Mouse (Mus musculus) midbrain, embryonic 15.5 days (tissue): ENCODE measurements at regions not wholly inside any gene's neighbourhood (a gene's known extent, or its start where the extent isn't known, plus 50 kb on each side); places are given as distances from the start of the nearest gene placed in this dataset.

Experiments
- ATAC-seq: fragments of 200-750 bp; cut with Nextera tagmentation; replicated peaks from 2 replicates; pipeline ENCODE4 v1.8.0; 2017; ENCODE audit warnings: moderate TSS enrichment
- H3K27ac ChIP-seq: fragments of 300-500 bp; sonication (generic); 2 replicates; pipeline ENCODE4 v1.5.1; 2015; ENCODE audit warnings: mild to moderate bottlenecking, inconsistent platforms
- H3K27me3 ChIP-seq: fragments of 300-500 bp; sonication (generic); replicated peaks from 2 replicates; pipeline ENCODE4 v1.6.1; 2015; ENCODE audit warnings: inconsistent platforms
- H3K36me3 ChIP-seq: fragments of 300-500 bp; sonication (generic); replicated peaks from 2 replicates; pipeline ENCODE4 v1.6.1; 2015; ENCODE audit warnings: inconsistent platforms
- H3K4me1 ChIP-seq: fragments of 300-500 bp; sonication (generic); 2 replicates; pipeline ENCODE4 v1.6.1; 2015; ENCODE audit warnings: inconsistent platforms
- H3K4me2 ChIP-seq: fragments of 300-500 bp; sonication (generic); 2 replicates; pipeline ENCODE4 v1.6.1; 2015; ENCODE audit warnings: inconsistent platforms, mild to moderate bottlenecking, moderate library complexity
- H3K4me3 ChIP-seq: fragments of 300-500 bp; sonication (generic); 2 replicates; pipeline ENCODE4 v1.5.1; 2015; ENCODE audit warnings: mild to moderate bottlenecking, inconsistent platforms
- H3K9ac ChIP-seq: fragments of 300-500 bp; sonication (generic); 2 replicates; pipeline ENCODE4 v1.6.1; 2015; ENCODE audit warnings: mild to moderate bottlenecking, inconsistent platforms
- H3K9me3 ChIP-seq: fragments of 300-500 bp; sonication (generic); 2 replicates; pipeline ENCODE4 v1.6.1; 2016; ENCODE audit warnings: inconsistent platforms
- WGBS: fragments of 180-500 bp; shearing (Covaris S2); methylation state at CpG from one replicate; pipeline ENCODE4 v1.1.7; 2015; ENCODE audit warnings: mixed read lengths; 5-methylcytosine and 5-hydroxymethylcytosine counted together

- H3K36me3 ChIP-seq = no peaks in the 10 kb centered on the region
- no peak overlapping the region for H3K4me2 ChIP-seq
- no peaks in the 10 kb centered on the region for H3K9me3 ChIP-seq
- H3K4me3 ChIP-seq = no peak overlapping the region
- no peak overlapping the region for H3K27ac ChIP-seq
- 51% methylated on average over 5 of the region's 5 CpGs for WGBS
- H3K4me1 ChIP-seq = no peaks in the 10 kb centered on the region
- H3K9ac ChIP-seq = no peak overlapping the region
- ATAC-seq = no peak
- no peaks in the 10 kb centered on the region for H3K27me3 ChIP-seq
Observed at GRCm38 (mm10) chr10:17522026-17522541, 200.9 kb upstream of the Cited2 start.

DNA sequence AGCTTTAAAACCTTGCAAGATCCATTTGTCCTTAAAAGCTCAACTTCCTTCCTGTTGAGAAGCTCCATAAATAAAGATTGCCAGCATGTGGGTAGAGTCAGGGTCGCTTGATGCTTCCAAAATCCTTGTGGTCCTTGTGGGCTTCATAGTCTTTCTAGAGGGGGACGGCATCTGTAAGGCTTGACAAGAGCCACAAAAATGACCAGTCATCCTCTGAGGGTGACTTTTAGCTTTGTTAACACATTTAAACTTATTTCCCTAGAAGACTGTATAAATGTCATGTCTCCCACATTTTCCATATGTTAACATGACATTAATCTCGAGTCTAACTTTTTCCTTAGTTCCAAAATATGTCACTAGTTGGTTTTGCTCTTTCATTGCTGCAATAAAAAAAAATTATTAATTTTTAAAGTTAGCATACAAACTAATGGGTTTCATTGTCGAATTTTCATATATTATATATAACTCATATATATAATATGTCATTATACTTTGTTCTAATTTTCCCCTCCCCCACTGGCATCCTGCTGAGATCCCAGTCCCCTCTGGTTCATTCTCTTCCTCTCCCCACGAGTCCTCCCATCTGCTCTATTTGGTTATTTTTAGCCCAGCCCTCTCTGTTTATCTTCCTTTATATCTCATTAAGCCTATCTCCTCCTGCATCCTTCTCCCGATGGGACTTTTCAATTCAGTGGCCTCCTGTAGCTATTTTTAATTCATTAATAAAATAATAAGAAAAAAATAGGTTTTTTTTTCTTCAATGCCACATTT lies 199.3 kb upstream of the Cited2 start:
- no peak overlapping the region for H3K4me2 ChIP-seq
- no peak for ATAC-seq
- no peaks in the 10 kb centered on the region for H3K36me3 ChIP-seq
- no peak overlapping the region for H3K4me3 ChIP-seq
- no peak overlapping the region for H3K9ac ChIP-seq
- H3K27me3 ChIP-seq = no peaks in the 10 kb centered on the region
- H3K27ac ChIP-seq = no peak overlapping the region
- WGBS = 75% methylated on average over 6 of the region's 6 CpGs
- H3K4me1 ChIP-seq = no peaks in the 10 kb centered on the region
- no peaks in the 10 kb centered on the region for H3K9me3 ChIP-seq

DNA sequence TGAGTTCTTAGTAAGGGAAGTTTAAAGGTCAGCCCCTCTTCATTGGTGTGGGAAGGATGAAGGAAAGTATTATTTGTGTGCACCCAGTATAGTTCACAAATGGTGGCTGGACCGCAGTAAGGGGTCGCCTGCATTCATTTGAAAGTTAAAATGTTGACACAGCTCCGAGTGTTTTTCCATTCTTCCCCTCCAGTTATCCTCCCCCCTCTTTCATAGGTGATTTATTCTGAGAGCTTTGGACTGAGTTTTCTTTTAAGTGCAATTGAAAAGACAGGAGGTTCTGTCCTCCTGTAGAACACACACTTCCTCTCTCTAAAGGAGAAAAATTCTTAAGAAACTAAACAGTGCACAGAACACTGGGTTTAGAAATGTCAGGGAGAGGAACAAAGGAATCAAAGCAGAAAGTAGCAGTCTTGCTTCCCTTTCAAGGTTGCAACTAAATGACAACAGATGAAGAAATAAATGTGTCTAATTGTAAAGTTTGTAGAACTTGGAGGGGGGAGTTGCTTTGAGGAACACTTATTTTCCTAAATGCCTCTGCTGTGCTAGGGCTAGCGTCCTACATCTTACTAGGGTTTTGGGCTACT lies 195.8 kb upstream of the Cited2 start:
- H3K4me2 ChIP-seq = no peak overlapping the region
- ATAC-seq = no peak
- no peak overlapping the region for H3K27ac ChIP-seq
- H3K36me3 ChIP-seq = no peaks in the 10 kb centered on the region
- H3K4me1 ChIP-seq = no peaks in the 10 kb centered on the region
- no peaks in the 10 kb centered on the region for H3K27me3 ChIP-seq
- 69% methylated on average over 4 of the region's 4 CpGs for WGBS
- H3K4me3 ChIP-seq = no peak overlapping the region
- no peak overlapping the region for H3K9ac ChIP-seq
- H3K9me3 ChIP-seq = no peaks in the 10 kb centered on the region

DNA sequence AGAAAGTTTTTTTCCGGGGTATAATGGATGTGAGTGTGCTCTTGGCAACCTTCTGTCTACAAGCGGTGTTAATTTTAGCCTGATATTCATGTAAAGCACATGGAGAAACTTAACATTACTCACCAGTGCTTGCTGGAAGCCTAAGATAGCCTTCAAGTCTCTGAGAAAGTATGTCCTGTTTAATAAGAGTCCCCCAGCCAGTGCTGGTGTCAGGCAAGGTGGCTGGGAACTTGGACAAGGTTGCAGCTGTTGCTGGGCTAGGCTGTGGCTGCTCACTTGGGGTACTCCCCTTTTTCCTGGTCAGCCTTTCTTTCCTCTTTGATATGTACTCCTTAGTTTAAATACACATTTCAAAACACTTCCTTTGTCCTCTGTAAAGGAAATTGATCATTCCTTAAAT lies 194.9 kb upstream of the Cited2 start:
- no peak overlapping the region for H3K27ac ChIP-seq
- H3K9ac ChIP-seq = no peak overlapping the region
- no peak overlapping the region for H3K4me2 ChIP-seq
- no peaks in the 10 kb centered on the region for H3K9me3 ChIP-seq
- no peaks in the 10 kb centered on the region for H3K27me3 ChIP-seq
- WGBS = 82% methylated on average over 2 of the region's 2 CpGs
- no peak overlapping the region for H3K4me3 ChIP-seq
- no peaks in the 10 kb centered on the region for H3K4me1 ChIP-seq
- no peak for ATAC-seq
- H3K36me3 ChIP-seq = no peaks in the 10 kb centered on the region

DNA sequence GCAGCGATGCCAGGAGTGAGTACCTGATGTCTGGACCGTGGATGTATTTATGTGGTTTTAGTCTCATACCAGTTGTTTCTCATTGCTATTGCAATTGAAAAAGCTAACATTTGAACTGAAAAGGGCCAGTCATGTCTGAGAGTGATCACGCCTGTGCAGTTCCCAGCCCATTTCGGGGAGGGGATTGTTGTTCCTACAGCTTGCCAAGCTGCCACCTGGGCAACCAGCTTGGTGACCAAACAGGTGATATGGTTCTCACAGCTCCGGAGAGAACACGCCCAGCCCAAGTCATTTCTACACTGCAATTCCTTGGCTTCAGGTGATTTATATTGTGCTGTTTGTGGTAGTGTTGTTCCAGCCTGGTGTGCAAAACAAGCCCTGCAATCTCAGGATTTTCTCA lies 194.2 kb upstream of the Cited2 start:
- no peaks in the 10 kb centered on the region for H3K27me3 ChIP-seq
- H3K9ac ChIP-seq = no peak overlapping the region
- H3K9me3 ChIP-seq = no peaks in the 10 kb centered on the region
- no peak overlapping the region for H3K4me2 ChIP-seq
- no peak overlapping the region for H3K4me3 ChIP-seq
- no peaks in the 10 kb centered on the region for H3K36me3 ChIP-seq
- 84% methylated on average over 6 of the region's 6 CpGs for WGBS
- no peak overlapping the region for H3K27ac ChIP-seq
- no peak for ATAC-seq
- no peaks in the 10 kb centered on the region for H3K4me1 ChIP-seq

DNA sequence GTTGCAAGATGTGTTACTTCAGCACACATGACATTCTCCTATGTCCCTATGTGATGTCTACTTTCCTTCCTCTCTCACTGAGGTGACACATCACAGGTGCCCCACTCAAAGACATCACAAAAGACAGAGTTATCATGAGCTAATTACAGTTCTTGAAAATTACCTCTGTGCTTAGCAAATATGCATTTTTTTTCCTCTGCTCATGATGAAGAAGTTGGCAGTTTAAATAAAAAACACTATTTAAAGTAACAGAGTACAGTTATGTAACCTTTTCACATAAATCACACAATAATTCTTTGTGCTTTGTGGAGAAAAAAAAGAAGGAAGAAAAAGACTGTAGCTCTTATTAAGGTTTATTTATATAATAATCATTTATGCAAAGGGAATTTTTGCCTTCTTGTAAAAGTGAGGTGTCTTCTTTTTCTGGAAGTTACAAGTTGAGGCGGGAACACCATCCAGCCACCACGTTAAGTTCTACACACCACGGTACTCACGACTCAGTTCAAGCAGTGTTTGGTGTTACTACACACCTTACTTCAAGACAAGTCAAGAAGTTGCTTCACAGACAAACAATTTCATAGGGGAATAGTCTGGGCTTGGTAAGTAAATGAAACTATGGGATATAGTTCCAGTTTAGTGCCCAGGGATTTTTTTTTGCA lies 193.0 kb upstream of the Cited2 start:
- Histone ChIP-seq H3K27ac (no peak overlapping the region), H3K4me3 (no peak overlapping the region), H3K27me3 (no peaks in the 10 kb centered on the region), H3K4me2 (no peak overlapping the region), H3K9me3 (no peaks in the 10 kb centered on the region), H3K36me3 (no peaks in the 10 kb centered on the region), H3K4me1 (no peaks in the 10 kb centered on the region), H3K9ac (no peak overlapping the region)
- 96% methylated on average over 4 of the region's 4 CpGs for WGBS
- no peak for ATAC-seq

DNA sequence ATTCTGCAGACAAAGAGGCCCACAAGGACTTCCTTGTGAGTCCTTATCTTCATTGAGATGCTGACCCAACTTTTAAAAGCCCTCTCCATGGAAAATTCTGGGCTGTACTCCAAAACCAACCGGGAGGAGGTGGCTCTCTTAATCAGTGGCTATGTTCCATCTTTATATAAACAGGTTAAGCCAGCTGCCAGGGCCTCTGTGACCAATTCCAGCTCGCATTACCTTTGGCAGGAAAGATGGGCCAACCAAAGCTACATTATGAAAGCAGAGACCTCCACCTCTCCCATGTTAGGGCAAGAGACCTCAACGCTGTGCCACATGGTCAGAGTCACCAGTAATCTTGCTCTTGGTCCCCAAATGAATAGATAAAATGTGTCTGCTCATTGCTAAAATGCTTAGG lies 192.0 kb upstream of the Cited2 start:
- no peak overlapping the region for H3K4me3 ChIP-seq
- no peak overlapping the region for H3K27ac ChIP-seq
- H3K4me1 ChIP-seq = no peaks in the 10 kb centered on the region
- no peak for ATAC-seq
- H3K4me2 ChIP-seq = no peak overlapping the region
- no peak overlapping the region for H3K9ac ChIP-seq
- no peaks in the 10 kb centered on the region for H3K9me3 ChIP-seq
- WGBS = 89% methylated on average over 3 of the region's 3 CpGs
- H3K27me3 ChIP-seq = no peaks in the 10 kb centered on the region
- H3K36me3 ChIP-seq = no peaks in the 10 kb centered on the region

- no peak overlapping the region for H3K4me3 ChIP-seq
- H3K9ac ChIP-seq = no peak overlapping the region
- no peaks in the 10 kb centered on the region for H3K4me1 ChIP-seq
- 91% methylated on average over 6 of the region's 6 CpGs for WGBS
- H3K27ac ChIP-seq = no peak overlapping the region
- H3K4me2 ChIP-seq = no peak overlapping the region
- H3K36me3 ChIP-seq = no peaks in the 10 kb centered on the region
- H3K9me3 ChIP-seq = no peaks in the 10 kb centered on the region
- no peaks in the 10 kb centered on the region for H3K27me3 ChIP-seq
- ATAC-seq = no peak
Observed at GRCm38 (mm10) chr10:17538944-17539533, 184.0 kb upstream of the Cited2 start.

- Histone ChIP-seq H3K9ac (no peak overlapping the region), H3K27me3 (no peaks in the 10 kb centered on the region), H3K9me3 (no peaks in the 10 kb centered on the region), H3K36me3 (no peaks in the 10 kb centered on the region), H3K4me3 (no peak overlapping the region), H3K27ac (no peak overlapping the region), H3K4me1 (no peaks in the 10 kb centered on the region), H3K4me2 (no peak overlapping the region)
- 77% methylated on average over 6 of the region's 6 CpGs for WGBS
- no peak for ATAC-seq
Observed at GRCm38 (mm10) chr10:17540404-17541375, 182.3 kb upstream of the Cited2 start.

DNA sequence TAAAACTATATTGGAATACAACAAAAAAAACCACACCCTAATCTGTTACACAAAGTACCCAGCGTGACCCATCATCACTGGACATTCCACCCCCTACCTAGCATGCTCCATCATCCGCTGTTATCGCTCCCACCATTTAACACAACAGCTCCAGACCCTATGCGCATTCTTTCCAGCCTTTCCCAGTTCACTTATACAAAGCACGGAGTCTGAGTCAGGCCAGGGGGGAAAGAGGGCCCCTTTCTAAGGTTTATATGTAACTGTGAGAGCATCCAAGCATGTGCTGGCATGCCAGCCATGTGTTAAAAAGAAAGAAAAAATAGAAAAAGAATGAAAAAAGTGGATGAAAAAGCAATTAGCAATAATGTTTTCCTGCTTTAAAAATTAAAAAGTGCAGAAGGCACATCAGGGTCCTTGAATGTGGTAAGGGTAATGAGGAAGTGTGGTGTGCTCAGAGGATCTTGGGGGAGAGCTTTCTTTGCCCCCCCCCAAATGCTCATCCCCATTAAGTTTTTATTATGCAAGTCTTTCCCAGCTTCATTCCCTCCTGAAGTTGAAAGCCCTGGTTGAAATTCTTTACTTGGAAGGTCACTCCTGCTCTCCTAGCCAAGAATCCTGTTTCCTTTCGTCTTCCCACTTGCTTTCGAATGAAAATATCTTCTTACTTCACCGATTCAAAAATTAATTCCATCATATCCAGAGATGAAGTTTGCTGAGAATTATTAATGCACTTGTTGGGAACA lies 180.7 kb upstream of the Cited2 start:
- Histone ChIP-seq H3K4me3 (no peak overlapping the region), H3K27me3 (no peaks in the 10 kb centered on the region), H3K9me3 (no peaks in the 10 kb centered on the region), H3K27ac (no peak overlapping the region), H3K9ac (no peak overlapping the region), H3K4me2 (no peak overlapping the region), H3K4me1 (no peaks in the 10 kb centered on the region), H3K36me3 (no peaks in the 10 kb centered on the region)
- WGBS = 87% methylated on average over 8 of the region's 8 CpGs
- no peak for ATAC-seq

GRCm38 (mm10) chr10:17542847-17543421 lies 180.1 kb upstream of the Cited2 start:
- ATAC-seq = no peak
- H3K36me3 ChIP-seq = no peaks in the 10 kb centered on the region
- 92% methylated on average over 5 of the region's 5 CpGs for WGBS

More at GRCm38 (mm10) chr10:17542847-17543421, 180.1 kb upstream of the Cited2 start:
- no peaks in the 10 kb centered on the region for H3K4me1 ChIP-seq
- no peaks in the 10 kb centered on the region for H3K9me3 ChIP-seq
- no peak overlapping the region for H3K9ac ChIP-seq
- H3K4me2 ChIP-seq = no peak overlapping the region
- H3K27ac ChIP-seq = no peak overlapping the region
- no peak overlapping the region for H3K4me3 ChIP-seq
- H3K27me3 ChIP-seq = no peaks in the 10 kb centered on the region
